Mouse (Mus musculus): Measurements from ENCODE around the gene Slc6a8. TPM values are rescaled to one million over a fixed set of nuclear protein-coding genes. Genes with fewer than 3 reads are reported as not detected.
A peak's percentile ranks its signal among the peaks of the same experiment; 100 is the strongest.

Slc6a8 gene
- polyA plus RNA-seq, 1 experiment: 5.7 TPM

DNA sequence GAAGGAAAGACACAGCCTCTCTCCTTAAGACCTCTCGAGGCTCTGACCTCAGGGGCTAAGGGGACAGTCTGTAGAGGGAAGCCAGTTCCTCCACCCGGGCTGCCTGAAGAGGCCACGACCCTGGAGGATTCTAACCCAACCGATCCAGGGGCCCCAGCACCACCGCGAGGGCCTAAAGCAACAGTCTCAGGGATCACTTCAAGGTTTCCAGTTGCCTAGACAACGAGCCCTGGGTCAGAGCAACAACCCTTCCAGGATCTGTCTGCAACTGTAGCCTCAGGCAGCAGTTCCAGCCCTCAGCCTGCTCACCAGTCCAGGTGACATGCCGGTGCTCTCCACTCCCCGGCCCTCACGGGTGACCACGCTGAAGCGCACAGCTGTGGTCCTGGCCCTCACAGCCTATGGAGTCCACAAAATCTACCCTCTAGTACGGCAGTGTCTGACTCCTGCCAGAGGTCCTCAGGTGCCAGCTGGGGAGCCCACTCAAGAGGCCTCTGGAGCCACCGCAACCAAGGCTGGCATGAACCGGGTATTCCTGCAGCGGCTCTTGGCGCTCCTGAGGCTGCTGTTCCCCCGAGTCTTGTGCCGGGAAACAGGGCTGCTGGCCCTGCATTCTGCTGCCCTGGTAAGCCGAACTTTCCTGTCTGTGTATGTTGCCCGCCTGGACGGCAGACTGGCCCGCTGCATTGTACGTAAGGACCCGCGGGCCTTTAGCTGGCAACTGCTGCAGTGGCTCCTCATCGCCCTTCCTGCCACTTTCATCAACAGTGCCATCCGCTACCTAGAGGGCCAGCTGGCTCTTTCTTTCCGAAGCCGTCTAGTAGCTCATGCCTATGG, 44.0 kb downstream of the Slc6a8 start:
- H3K4me1 ChIP-seq (ENCODE audit: control insufficient read depth, insufficient read depth, low read length): peaks cover 10% of the 10 kb centered on the region
- no peaks in the 10 kb centered on the region for H3K36me3 ChIP-seq (ENCODE audit: control insufficient read depth, insufficient read depth, low read length)
- peak overlapping the region; percentile 91 for H3K4me3 ChIP-seq (ENCODE audit: control insufficient read depth, low read depth, low read length)
- H3K27ac ChIP-seq (ENCODE audit: control insufficient read depth, insufficient read depth, low read depth, low read length): peak overlapping the region; percentile 57
- TF ChIP-seq POLR2A (IDR thresholded peaks at IDR 0.05; ENCODE audit: control insufficient read depth, low read depth, low read length): no peak
- TF ChIP-seq CTCF (IDR thresholded peaks at IDR 0.05; ENCODE audit: control insufficient read depth, insufficient read depth, insufficient replicate concordance, low read depth, low read length): no peak
- no peaks in the 10 kb centered on the region for H3K27me3 ChIP-seq (ENCODE audit: control insufficient read depth, insufficient read depth, low read length)

DNA sequence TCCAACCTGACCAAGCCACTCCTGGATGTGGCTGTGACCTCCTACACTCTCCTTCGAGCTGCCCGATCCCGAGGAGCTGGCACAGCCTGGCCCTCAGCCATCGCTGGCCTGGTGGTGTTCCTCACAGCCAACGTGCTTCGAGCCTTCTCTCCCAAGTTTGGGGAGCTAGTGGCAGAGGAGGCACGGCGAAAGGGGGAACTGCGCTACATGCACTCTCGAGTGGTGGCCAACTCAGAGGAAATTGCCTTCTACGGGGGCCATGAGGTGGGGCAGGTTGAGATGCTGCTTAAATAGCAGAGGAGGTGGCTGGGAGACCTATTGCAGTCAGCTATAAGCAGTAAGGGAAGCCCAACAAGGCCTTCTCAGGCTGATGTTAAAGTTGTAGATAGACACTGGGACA, 44.7 kb downstream of the Slc6a8 start:
- peak overlapping the region; percentile 91 for H3K4me3 ChIP-seq (ENCODE audit: control insufficient read depth, low read depth, low read length)
- TF ChIP-seq POLR2A (IDR thresholded peaks at IDR 0.05; ENCODE audit: control insufficient read depth, low read depth, low read length) (no peak), CTCF (IDR thresholded peaks at IDR 0.05; ENCODE audit: control insufficient read depth, insufficient read depth, insufficient replicate concordance, low read depth, low read length) (no peak)
- H3K27ac ChIP-seq (ENCODE audit: control insufficient read depth, insufficient read depth, low read depth, low read length): peak overlapping the region; percentile 57
- no peaks in the 10 kb centered on the region for H3K36me3 ChIP-seq (ENCODE audit: control insufficient read depth, insufficient read depth, low read length)
- H3K27me3 ChIP-seq (ENCODE audit: control insufficient read depth, insufficient read depth, low read length): no peaks in the 10 kb centered on the region
- H3K4me1 ChIP-seq (ENCODE audit: control insufficient read depth, insufficient read depth, low read length): peaks cover 10% of the 10 kb centered on the region

DNA sequence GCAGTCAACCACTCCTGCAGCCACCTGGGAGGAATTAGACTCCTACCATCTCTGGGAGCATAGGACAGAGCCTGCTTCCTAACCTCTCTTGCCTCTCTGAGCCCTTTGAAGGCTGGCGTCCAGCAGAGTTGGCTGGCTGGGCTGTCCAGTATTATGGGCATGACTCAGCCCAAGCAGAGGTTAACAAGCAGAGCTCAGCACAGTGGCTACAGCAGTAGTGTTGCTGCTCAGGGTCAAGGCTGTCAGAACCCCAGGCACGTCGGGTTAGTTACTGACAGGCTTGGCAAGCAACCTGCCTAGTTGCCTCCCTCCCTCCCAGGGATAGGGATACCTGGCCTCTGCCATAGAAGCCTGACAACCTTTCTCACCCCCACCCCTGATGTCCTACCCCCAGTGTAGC, 45.3 kb downstream of the Slc6a8 start:
- H3K4me3 ChIP-seq (ENCODE audit: control insufficient read depth, low read depth, low read length): peak overlapping the region; percentile 91
- peak overlapping the region; percentile 46 for H3K27ac ChIP-seq (ENCODE audit: control insufficient read depth, insufficient read depth, low read depth, low read length)
- TF ChIP-seq POLR2A (IDR thresholded peaks at IDR 0.05; ENCODE audit: control insufficient read depth, low read depth, low read length): no peak
- no peaks in the 10 kb centered on the region for H3K27me3 ChIP-seq (ENCODE audit: control insufficient read depth, insufficient read depth, low read length)
- no peaks in the 10 kb centered on the region for H3K36me3 ChIP-seq (ENCODE audit: control insufficient read depth, insufficient read depth, low read length)
- peaks cover 10% of the 10 kb centered on the region for H3K4me1 ChIP-seq (ENCODE audit: control insufficient read depth, insufficient read depth, low read length)

DNA sequence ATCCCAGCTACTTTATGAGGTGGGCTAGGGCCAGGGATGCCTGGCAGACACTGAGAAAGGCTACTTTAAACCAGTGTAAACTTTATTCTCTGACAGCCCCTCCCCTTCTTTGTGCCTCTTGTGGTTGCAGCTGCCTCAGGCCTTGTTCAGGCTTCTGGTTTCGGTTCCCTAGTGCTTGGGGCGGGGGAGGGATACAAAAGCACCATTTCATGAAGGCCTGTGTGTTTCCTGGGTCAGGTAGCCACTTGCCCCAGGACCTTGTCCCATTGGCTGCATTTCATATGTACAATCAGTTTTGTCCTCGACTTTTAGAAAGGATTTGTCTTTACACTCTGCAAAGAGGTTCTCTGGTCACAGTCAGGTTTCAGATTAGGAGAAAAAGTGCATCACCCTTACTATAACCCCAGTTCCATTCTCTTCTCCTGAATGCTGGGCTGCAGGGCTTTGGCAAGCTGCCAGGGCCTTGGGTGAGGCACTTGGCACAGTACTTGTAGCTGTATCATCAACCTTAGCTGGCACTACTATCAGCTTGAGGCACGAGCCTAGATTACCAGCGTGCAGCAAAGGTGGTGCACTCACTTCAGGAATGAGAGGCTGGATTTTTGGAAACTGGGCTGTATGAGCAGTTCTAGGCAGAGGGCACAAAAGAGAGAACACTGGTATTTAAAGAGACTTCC, 45.9 kb downstream of the Slc6a8 start:
- H3K36me3 ChIP-seq (ENCODE audit: control insufficient read depth, insufficient read depth, low read length): no peaks in the 10 kb centered on the region
- H3K27ac ChIP-seq (ENCODE audit: control insufficient read depth, insufficient read depth, low read depth, low read length): peak overlapping the region; percentile 46

DNA sequence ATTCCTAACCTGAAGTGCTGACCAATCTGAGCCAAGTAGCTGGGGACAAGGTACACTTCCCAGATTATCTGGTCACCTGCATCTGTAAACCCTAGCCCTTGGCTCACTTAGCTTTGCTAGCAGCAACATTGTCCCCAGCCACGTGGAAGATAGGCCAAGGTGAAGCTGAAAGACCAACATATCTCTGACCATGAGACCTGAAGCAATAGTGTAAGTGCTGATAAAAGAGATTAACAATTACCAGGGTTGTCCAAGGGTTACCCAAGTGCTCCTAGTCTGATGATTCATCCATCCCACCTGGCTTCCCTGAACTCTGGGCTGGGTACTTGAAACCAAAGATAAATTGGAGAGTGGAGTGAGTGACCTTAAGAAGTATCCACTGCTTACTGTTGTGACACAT, 58.0 kb downstream of the Slc6a8 start:
- Histone ChIP-seq H3K27me3 (ENCODE audit: control insufficient read depth, insufficient read depth, low read length) (no peaks in the 10 kb centered on the region), H3K4me3 (ENCODE audit: control insufficient read depth, low read depth, low read length) (no peak overlapping the region), H3K27ac (ENCODE audit: control insufficient read depth, insufficient read depth, low read depth, low read length) (no peak overlapping the region), H3K36me3 (ENCODE audit: control insufficient read depth, insufficient read depth, low read length) (no peaks in the 10 kb centered on the region), H3K4me1 (ENCODE audit: control insufficient read depth, insufficient read depth, low read length) (no peaks in the 10 kb centered on the region)
- no peak for TF ChIP-seq POLR2A (IDR thresholded peaks at IDR 0.05; ENCODE audit: control insufficient read depth, low read depth, low read length)
- no peak for TF ChIP-seq CTCF (IDR thresholded peaks at IDR 0.05; ENCODE audit: control insufficient read depth, insufficient read depth, insufficient replicate concordance, low read depth, low read length)

More for the DNA sequence above, 45.9 kb downstream of the Slc6a8 start:
- Histone ChIP-seq H3K4me3 (ENCODE audit: control insufficient read depth, low read depth, low read length) (peak overlapping the region; percentile 91), H3K27me3 (ENCODE audit: control insufficient read depth, insufficient read depth, low read length) (no peaks in the 10 kb centered on the region), H3K4me1 (ENCODE audit: control insufficient read depth, insufficient read depth, low read length) (peaks cover 10% of the 10 kb centered on the region)
- TF ChIP-seq CTCF (IDR thresholded peaks at IDR 0.05; ENCODE audit: control insufficient read depth, insufficient read depth, insufficient replicate concordance, low read depth, low read length): no peak
- no peak for TF ChIP-seq POLR2A (IDR thresholded peaks at IDR 0.05; ENCODE audit: control insufficient read depth, low read depth, low read length)

Other genes with a start within 250 kb of the Slc6a8 start
- not detected in 2 replicates for gene Trex2, start 237.8 kb upstream of the Slc6a8 start, polyA plus RNA-seq (2012; rRNA removed)
- gene Haus7, start 214.1 kb upstream of the Slc6a8 start, polyA plus RNA-seq (2012; rRNA removed): 26.9 and 34.0 TPM in 2 replicates
- gene Bgn, start 189.5 kb upstream of the Slc6a8 start, polyA plus RNA-seq (2012; rRNA removed): 32.9 and 54.4 TPM in 2 replicates
- 1.7 and 3.1 TPM in 2 replicates for gene Atp2b3, start 170.1 kb upstream of the Slc6a8 start, polyA plus RNA-seq (2012; rRNA removed)
- 1.8 and 2.0 TPM in 2 replicates for gene Dusp9, start 33.7 kb upstream of the Slc6a8 start, polyA plus RNA-seq (2012; rRNA removed)
- gene Pnck, start 13.0 kb upstream of the Slc6a8 start, polyA plus RNA-seq (2012; rRNA removed): 4.0 and 4.3 TPM in 2 replicates
- 10.8 and 12.2 TPM in 2 replicates for gene Bcap31, start 43.0 kb downstream of the Slc6a8 start, polyA plus RNA-seq (2012; rRNA removed)
- gene Abcd1, start 43.4 kb downstream of the Slc6a8 start, polyA plus RNA-seq (2012; rRNA removed): 21.1 and 24.4 TPM in 2 replicates
- gene Plxnb3, start 83.9 kb downstream of the Slc6a8 start, polyA plus RNA-seq (2012; rRNA removed): 0.06 and 0.07 TPM in 2 replicates
- 0.36 and 0.64 TPM in 2 replicates for gene Srpk3, start 101.3 kb downstream of the Slc6a8 start, polyA plus RNA-seq (2012; rRNA removed)
- 37.8 and 43.9 TPM in 2 replicates for gene Idh3g, start 113.7 kb downstream of the Slc6a8 start, polyA plus RNA-seq (2012; rRNA removed)
- gene Ssr4, start 113.9 kb downstream of the Slc6a8 start, polyA plus RNA-seq (2012; rRNA removed): 49.0 and 53.3 TPM in 2 replicates
- 0.49 and 0.55 TPM in 2 replicates for gene Pdzd4, start 151.8 kb downstream of the Slc6a8 start, polyA plus RNA-seq (2012; rRNA removed)
- not detected in 2 replicates for gene Avpr2, start 219.0 kb downstream of the Slc6a8 start, polyA plus RNA-seq (2012; rRNA removed)
- gene L1cam, start 223.0 kb downstream of the Slc6a8 start, polyA plus RNA-seq (2012; rRNA removed): 0.06 and 0.35 TPM in 2 replicates
- gene Arhgap4, start 248.7 kb downstream of the Slc6a8 start, polyA plus RNA-seq (2012; rRNA removed): 0.44 and 0.58 TPM in 2 replicates
- gene Naa10, start 248.8 kb downstream of the Slc6a8 start, polyA plus RNA-seq (2012; rRNA removed): 3.7 and 5.4 TPM in 2 replicates